Mouse (Mus musculus): ENCODE data around the gene Tbata.

The Tbata gene

DNA sequence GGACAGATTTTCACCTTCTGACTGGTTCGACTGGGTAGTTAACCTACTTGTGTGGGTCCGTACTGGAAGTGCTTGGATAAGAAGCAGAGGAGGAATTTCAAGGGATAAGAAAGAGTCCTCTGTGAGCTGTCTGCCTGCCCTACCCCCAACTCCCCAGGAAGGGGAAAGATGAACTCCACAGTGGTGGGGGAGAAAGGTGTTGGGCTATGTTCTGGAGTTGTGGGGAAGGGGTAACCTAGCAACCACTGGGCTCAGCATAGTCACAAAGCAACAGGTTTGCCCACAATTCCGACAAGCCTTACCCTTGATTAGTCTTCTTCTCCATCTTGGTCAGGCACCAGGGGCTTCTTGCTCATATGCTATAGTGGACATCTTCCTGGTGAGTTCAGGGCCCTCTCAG is at the start of gene Tbata:
TSS of gene Tbata (plus strand) at position 301 of the 400 bp plus-strand sequence.
- DNase-seq (ENCODE audit: low spot score in 2 of 2) = no peak

DNA sequence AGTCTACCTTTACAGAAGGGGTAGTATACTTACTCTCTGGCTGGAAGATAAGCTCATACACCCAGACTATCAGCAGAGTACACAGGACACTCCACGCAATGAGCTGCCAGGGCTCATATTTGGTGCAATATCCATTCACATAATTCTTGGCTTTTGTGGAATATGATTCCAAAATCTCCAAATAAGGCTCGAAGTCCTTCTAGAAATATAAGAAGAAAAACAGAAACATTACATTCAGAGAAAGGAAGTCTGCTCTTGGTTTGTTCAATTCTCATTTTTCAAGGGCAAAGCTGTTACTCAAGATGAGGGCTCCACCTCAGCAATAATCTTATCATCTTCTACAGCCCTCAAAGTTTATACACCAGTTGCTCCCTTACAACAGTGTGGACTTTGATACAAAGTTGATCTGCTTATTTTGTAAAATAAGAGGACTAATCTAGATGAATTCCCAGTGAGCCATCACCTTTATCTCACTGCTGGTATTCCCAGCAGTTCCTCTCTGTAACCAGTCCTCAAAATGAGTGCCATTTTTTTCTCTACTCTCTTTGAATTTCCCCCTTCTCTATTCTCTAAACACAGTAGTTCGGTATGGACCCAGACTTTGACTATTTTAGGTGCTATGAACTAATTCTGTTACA is 48.4 kb upstream of the Tbata start:
- no peak for DNase-seq (ENCODE audit: low spot score in 2 of 2)

DNA sequence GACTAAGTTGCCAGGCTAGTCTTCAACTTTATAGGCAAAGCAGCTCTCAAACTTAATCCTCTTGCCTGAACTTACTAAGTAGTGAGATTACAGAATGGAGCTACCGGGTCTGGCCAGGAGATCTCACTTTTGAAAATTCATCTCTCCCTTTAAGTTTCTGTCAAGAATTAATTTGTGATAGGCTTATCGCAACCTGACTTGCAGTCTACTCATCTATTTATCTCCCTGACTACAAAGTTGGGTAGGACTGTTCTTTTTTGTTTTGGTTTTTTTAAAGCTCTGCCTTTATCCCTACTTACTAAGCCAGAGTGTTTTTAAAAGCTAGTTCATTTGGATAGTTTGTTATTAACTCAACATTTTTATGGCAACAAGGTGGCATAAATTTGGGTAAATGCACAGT is 47.3 kb upstream of the Tbata start:
- no peak for DNase-seq (ENCODE audit: low spot score in 2 of 2)

DNA sequence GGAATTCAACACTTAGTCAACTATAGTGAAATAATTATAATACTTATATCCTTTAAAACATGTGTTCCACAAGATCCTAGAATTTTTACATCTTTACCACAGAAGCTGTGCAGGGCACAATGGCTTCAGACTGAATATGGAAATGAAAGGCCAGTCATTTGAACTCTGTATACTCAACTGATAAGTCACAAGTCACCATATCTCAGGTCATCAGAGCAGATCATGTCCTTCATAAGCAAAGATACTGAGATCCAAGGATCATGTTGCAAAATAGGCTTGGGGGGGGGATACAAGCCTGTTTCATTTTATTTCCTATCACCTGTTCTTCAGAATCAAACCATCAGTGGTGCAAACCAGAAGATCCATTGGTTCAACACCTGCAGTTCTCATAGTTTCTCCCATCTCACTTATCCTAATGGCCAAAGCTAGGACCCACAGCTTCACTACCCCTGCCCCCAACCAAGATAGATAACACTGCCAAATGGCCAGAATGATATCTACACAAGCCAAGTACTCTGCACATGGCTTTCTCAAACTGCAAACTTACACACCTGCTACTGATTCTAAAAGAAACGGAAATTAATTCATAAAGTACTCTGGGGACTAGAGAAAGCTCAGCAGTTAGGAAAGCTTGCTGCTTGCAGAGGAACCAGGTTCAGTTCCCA is 42.9 kb upstream of the Tbata start:
- DNase-seq (ENCODE audit: low spot score in 2 of 2) = no peak

DNA sequence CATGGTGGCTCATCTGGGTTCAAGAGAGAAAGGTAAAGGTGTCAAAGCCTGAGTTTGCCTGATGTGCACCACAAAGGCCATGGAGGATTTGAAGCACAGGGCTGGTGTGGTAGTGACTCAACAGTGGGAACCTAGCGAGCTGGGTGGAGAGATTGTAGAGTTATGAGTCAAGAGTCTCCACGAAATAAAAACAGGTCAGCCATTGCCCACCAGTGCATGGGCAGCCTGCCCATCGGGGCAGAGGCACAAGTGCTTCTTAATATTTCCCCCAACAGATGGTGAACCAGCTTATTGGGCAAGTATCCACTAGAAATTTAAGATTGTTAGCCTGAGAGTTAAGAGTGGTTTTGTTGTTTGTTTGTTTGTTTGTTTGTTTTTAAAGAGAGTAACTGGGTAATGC is 40.8 kb upstream of the Tbata start:
- DNase-seq (ENCODE audit: low spot score in 2 of 2) = no peak

DNA sequence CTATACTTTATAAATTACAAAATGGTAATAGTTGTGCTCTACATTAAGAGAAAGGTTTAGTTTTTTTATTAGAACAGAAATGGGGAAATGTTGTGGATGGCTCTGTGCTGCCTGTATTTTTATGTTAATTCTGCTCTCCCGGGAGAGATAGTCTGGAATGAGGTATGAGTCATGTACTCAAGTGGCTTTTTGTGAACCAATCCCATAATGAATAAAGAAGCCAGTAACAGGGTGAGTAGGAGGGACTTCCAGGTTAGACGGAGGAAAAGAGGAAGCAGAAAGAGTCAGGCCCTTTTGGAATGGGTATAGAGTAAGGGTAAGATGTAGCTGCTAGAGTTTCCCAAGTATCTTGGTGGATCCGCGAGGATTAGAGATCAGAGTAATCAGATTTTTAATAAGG is 37.7 kb upstream of the Tbata start:
- DNase-seq (ENCODE audit: low spot score in 2 of 2) = no peak

DNA sequence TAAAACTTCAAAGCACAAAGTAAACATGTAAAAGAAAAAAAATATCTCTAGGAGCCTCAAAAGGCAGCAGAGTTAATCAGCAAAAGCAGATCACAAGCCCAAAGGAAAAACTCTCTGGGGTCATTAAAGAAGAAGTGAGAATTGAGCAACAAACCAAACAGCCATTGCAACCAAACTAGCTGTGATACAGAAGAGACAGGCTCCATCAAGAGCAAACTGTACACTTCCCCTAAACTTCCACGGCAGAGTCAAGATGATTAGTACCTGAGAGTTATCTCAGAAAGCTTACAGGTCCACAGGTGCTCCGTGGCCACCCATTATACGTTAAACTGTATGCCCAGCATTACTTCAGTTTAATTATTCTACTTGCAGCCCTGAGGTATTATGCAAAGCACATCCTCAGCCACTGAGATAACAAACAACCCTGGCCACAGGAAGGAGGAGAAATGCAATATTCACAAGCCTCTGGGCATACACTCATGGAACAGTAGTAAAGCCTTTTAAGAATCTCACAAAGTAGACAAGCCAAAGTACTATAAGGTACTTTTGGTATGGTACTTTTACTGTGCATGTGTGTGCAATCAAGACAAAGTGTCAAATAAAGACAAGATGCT is 36.4 kb upstream of the Tbata start:
- DNase-seq (ENCODE audit: low spot score in 2 of 2) = no peak

DNA sequence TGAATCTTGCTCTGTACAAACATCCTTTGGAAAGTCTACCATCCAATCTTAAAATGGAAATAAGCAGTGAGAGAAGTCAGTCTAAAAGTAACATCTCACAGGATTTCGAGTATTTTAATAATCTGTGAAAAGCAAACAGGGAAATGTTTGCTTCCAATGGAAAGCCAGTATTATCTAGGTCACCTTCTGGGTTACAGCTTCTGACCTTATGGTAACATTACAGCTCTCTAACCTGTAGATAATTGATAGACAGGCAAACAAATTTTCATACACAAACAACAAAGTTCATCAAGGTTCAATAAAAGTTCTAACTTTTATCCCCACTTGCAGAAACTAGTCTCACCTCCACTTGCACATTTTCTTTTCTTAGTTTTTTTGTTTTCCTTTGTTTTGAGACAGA is 34.2 kb upstream of the Tbata start:
- no peak for DNase-seq (ENCODE audit: low spot score in 2 of 2)

DNA sequence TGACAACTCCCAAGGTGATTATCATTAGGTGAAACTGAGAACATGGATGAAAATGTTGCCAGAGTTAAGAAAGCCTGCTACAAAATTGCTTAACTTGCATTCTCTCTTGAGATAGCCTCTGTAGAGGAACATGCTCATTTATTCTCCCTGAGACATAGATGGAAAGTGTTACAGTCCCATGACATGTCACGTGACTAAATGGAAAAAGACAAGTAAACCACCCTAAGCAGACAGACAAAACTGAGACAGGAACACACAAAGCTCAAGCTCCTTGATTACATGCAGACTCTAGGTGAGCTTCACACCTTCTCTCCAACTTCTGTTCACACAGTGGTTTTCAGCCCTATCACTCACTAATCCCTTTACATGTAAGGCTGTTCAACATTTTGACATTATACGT is 28.4 kb upstream of the Tbata start:
- no peak for DNase-seq (ENCODE audit: low spot score in 2 of 2)

DNA sequence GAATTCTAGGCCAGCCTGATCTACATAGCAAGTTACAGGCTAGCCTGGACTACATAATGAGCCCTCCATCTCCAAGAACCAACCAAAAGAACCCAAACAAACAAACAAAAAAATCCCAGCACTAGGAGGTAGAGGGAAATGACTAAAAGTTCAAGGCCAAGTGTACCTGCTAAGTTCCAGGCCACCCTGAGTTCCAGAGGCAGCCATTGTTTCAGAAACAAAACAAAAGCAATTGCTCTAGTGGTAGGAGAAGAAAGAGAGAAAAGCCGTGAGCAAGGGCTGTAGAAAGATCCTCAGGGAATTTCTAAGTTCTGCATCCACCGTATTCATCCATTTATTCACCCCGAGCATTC is 26.0 kb upstream of the Tbata start:
- DNase-seq (ENCODE audit: low spot score in 2 of 2) = no peak

DNA sequence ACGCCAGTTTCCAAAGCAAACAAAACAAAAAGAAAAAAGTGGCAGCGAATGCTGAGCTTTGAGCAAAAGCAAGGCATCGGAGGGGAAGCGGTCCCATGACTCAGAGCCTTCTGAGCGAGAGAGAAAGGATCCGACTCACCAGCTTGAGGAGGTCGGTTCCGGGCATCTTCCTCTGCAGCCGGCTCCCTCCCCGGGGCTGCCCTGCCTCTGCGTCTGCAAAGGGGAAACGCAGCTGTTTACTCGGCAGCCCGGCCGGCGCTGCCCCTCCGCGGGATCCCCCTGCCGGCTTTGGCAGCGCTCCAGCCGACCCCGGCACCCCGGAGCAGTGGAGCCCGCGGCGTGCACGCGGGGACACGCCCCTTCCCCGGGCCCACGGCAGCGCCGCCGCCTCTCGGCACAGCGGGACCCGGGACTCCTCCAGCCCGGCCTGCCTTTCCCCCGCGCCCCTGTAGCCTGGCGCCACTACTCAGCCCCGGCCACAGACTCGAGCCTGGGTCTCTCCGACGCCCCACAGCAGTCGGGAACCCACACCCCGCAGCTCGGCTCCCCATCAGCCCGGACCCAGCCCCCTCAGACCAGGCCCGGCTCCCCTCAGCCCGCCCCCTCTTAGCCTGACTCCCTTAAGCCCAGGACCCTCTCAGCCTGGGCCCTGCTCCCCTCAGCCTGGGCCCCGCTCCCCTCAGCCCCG is 25.5 kb upstream of the Tbata start:
- DNase-seq (ENCODE audit: low spot score in 2 of 2) = peak in 1 of 2 experiments; percentile 37

DNA sequence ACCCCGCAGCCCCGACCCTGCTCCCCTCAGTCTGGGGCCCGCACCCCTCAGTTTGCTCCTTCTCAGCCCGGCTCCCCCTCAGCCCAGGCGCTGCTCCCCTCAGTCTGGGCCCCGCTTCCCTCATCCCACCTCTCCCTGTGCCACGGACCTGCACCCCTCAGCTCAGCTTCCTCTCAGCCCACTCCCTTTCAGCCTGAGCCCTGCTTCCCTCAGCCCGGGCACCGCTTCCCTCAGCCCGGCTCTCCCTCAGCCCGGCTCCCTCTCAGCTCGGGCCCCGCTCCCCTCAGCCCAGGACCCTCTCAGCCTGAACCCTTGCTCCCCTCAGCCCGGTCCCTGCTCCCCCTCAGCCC is 25.0 kb upstream of the Tbata start:
- DNase-seq (ENCODE audit: low spot score in 2 of 2) = no peak

DNA sequence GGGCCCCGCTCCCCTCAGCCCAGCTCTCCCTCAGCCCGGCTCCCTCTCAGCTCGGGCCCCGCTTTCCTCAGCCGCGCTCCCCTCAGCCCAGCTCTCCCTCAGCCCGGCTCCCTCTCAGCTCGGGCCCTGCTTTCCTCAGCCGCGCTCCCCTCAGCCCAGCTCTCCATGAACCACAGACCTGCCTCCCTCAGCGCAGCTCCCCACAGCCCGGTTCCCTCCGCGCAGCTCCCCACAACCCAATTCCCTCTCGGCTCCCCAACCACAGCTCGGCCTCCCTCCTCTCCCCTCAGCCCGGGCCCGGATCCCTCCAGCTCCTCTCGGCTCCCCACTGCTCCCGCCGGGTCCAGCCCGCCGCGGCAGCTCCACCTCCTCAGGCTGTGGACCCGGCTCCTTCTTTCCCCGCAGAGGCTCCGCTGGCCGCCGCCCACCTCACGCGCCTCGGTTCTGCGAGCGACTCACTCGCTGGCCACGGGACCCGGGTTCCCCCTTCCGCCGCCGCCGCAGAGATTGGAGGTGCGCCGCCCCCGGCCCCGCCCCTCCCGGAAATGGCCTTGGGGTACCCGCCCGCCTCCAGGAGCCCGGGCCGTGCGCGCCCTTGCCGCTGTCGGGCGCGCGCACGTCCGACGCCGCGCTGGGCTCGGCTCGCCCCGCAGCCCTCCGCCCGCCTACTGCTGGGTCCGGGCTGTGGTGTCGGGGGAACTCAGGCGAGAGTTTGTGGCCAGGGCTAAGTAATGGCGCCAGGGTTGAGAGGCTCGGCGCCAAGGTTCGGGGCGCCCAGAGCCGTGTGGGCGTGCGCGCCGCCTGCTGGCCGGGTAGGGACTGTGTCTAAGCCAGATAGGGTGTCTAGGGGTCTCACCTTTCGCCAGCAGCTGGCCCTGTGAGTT is 24.4 kb upstream of the Tbata start, which contains the start of gene Sgpl1:
TSS of gene Sgpl1 (minus strand) at position 547 of the 884 bp plus-strand sequence.
- peak; percentile 52 to 86 for DNase-seq (ENCODE audit: low spot score in 2 of 2)

DNA sequence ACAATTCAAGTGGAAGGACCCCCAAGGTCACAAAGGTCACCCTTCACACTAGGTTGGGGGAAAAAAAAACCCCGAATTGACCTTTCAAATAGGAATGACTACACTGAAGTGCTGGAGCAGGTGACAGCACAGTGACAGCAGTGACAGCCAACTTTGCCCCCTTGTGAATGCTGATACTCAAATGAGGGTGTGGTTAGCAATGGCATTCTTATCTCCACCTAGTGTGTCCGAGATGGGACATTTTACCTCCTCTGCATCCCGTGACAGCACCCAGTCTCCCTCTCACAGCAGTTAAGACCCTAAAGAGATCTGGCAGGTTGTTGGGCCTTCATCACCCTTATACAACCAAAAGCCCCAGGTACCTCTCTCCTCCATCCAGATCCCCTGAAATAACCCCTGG is 22.3 kb upstream of the Tbata start:
- DNase-seq (ENCODE audit: low spot score in 2 of 2) = no peak

DNA sequence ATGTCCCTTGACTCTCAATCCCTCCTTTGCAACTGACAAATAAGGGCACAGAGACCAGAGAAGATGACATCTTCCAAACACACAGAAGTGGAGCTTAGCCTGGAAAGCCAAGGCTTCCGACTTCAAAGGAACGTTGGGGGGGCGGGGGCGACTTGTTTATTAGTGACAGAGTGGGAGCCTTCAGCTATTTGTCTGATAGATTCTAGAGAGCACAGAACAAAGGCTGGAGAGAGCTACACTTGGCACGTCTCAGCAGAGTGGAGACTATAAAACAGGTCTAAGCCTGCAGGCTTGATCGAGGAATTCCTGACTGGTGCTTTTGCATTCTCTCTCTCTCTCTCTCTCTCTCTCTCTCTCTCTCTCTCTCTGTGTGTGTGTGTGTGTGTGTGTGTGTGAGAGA is 21.1 kb upstream of the Tbata start:
- no peak for DNase-seq (ENCODE audit: low spot score in 2 of 2)

DNA sequence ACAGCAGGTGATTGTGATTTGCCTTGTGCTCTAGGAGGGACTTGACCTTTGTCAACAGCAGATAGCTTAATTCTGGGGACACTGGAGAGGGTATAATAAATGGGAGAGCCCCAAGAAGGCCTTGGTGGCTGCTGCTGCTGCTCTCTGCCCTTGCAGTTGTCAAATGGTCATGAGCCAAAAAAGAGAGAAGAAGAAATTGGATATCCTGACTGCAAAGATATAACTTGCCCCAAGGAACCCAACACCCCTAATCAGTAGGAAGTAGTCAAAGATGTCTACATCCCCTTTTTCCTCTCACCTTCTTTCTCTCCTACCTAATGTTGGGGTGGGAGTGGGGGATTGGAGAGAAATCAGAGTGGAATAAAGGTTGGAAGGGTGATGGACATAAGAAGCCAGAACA is 19.6 kb upstream of the Tbata start:
- no peak for DNase-seq (ENCODE audit: low spot score in 2 of 2)

DNA sequence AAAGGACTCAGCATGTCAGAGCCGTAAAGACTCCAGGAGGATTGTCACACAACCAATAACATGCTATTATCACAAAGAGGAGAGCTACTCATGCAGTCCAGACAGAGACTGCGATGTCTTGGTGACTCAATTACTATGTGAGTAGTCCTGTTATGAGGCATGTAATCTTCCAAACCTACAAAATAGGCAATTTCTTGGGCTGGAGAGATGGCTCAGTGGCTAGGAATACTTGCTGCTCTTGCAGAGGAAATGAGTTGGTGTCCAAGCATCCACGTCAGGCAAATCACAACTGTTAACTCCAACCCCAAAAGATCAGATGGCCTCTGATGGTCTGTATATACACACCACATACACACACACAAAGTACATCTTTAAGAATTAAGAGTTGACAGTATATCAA is 16.1 kb upstream of the Tbata start:
- no peak for DNase-seq (ENCODE audit: low spot score in 2 of 2)

DNA sequence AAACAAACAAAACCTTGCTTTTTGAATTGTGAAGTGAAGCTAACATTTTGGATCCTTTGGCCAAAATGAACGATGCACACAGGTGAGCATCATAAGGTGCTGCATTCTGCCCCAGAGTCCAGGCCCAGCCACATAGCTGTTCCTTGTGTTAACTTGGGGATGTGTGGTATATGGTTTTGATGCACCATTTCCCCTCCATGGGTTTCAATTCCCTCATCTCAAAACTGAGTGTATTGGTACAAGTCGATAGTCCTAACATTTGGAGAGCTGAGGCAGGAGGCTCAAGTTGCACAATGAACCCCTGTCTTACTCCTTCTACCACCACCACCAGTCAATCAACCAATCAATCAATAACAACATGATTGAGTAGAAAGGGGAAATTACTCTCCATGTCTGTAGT is 15.3 kb upstream of the Tbata start:
- DNase-seq (ENCODE audit: low spot score in 2 of 2) = no peak

DNA sequence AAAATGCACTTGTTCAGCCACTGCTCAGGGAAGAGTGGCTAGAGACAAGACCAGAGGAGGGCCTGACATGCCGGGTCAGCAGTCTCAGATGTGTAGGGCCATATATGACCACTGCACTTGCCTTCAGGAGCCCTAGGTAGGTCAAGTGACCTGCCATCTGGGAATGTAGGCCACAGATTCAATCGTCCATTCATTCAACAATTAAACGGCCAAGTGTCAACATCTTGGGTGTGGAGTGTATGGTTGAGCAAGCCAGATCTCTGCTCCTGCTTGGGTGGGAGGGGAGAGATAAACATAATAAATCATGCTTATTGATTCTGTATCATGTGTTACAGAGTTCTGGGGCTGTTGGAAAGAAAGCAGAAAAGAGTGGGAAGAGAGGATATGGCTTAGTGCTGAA is 13.2 kb upstream of the Tbata start:
- DNase-seq (ENCODE audit: low spot score in 2 of 2) = no peak

DNA sequence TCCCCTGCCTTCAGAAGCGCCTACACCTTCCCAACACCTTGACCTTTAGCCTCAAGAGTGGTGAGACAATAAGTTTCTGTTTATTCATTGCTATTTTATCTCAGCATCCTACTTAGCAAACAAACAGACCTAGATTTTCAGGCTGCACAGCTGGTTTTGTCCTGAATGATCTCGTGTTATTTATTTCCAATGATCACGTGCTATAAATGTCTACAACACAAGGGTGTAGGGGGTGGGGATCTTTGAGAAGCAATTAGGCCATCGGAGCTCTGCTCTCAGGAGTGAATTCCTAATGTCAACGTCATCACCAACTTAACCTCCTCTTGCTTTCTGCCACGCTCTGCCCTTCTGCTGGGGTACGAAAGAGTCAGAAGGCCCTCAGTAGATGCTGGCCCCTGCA is 11.7 kb upstream of the Tbata start:
- no peak for DNase-seq (ENCODE audit: low spot score in 2 of 2)

DNA sequence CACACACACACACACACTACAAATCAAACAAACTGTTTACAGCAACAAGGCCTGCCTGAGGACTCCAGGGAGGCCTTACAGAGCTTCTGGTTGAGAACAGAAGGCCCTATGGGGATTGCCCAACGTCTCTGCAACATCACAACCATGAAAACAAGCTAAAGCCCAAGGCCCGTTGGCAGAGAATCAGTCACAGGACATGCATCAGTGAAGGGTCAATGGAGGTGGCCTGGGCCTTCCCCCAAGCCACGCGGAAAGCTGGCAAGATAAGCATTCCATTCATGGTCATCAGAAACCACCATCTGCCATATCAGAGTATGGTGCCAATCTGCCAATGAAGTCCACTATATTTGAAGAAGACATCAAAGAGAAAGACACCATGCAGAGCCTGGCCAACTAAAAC is 11.1 kb upstream of the Tbata start:
- no peak for DNase-seq (ENCODE audit: low spot score in 2 of 2)

DNA sequence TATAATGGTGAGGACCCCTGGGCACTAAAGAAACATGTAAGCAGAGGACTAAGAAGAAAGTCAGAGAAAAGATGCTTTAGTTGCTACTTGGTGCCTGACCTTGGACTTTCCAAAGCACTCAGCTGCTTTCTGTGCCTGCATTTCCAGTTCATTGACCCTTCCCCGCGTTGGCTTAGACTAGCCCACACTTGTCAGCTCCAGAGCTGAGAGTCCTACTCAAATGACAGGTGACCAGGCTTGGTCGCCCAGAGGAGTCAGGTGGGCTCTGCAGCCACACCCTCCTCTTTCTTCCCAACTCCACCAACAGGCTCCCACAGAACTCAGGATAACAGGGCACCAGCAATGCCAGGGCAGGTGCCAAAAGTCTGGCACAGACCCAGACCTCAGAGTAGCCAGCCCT is 9.4 kb upstream of the Tbata start:
- no peak for DNase-seq (ENCODE audit: low spot score in 2 of 2)

Measured in left cerebral cortex, adult 9 months (tissue).